Mouse (Mus musculus): ENCODE results near the gene Hist1h3a. TPM values are rescaled to one million over a fixed set of nuclear protein-coding genes. Genes with fewer than 3 reads are reported as not detected.
"Not testable (repeated sequence)": the region's sequence is repeated elsewhere in the genome, so short reads cannot be mapped to it uniquely, and the experiment has no call there.

Hist1h3a gene
- polyA plus RNA-seq (2016; fragmentation: Nextera tagmentation; extraction: Ambion mirVana), result 2.2 and 3.6 TPM in 2 replicates

DNA sequence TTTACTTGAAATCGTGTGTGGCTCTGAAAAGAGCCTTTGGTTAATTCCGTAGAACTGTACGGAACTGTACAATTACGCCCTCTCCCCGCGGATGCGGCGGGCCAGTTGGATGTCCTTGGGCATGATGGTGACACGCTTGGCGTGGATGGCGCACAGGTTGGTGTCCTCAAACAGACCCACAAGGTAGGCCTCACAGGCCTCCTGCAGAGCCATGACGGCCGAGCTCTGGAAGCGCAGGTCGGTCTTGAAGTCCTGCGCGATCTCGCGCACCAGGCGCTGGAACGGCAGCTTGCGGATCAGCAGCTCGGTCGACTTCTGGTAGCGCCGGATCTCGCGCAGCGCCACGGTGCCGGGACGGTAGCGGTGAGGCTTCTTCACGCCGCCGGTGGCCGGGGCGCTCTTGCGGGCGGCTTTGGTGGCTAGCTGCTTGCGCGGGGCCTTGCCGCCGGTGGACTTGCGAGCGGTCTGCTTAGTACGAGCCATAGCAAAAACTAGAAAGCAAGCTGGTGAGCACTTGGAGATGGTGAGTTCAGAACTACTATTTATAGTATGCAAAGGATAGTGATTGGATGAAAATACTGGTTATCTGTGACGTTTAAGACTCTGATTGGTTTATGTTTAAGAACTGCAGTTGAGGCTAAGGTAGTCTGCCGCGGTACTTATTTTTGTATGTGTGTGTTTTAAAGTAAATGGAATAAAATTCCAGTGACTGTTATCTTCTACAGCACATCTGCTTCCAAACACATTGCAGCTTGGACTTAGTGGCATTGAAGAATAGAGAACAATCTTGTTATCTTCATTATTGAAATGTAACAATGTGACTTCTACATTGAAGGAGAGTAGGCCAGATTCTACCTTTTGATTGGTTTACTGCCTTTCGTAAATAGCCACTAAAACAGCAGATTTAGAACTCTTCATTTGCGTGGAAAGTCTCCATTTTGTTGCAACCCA, at the start of gene Hist1h3a:
TSS of gene Hist1h3a (minus strand) at position 516 of the 951 bp plus-strand sequence.
- H3K4me1 ChIP-seq, result peaks cover 63% of the 10 kb centered on the region
- not testable (repeated sequence) for H3K36me3 ChIP-seq (replicated peaks); H3K27me3 ChIP-seq (ENCODE audit: poor library complexity, severe bottlenecking); H3K9me3 ChIP-seq
- H3K27ac ChIP-seq, result peak within 1 kb of the TSS; percentile 91
- under 1% methylated on average over 34 of the region's 52 CpGs for WGBS
- peak within 1 kb of the TSS; percentile 61 for H3K4me3 ChIP-seq
- DNase-seq (ENCODE audit: extremely low spot score, low spot score), result peak; percentile 73

- no peak for DNase-seq (ENCODE audit: extremely low spot score, low spot score)
- H3K27ac ChIP-seq, result no peak within 1 kb of the TSS
- WGBS, result 89% methylated on average over 15 of the region's 15 CpGs
Measured at GRCm38 (mm10) chr13:23806422-23807052, 44.4 kb upstream of the Hist1h3a start, which contains the start of gene Slc17a2. Gene Slc17a2, plus strand, starts transcription at chr13:23806993.

DNA sequence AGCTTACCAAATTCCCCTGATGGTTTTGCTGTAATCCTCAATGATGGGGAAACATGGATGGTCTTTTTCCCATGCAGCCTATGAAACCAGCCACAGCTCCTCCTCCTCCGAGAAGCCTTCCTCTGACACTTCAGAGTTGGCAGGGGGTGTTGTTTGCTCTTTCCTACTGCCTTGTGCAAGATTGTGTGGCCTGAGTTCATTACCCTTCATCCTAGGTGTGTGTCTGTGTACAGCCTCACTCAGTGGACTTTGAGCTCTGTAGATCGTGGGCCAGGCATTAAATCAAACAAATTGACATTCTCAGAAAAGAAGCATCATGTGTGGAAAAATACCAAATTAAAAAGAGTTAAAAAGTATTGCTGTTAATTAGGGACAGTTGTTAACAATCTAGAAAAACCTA, 42.3 kb upstream of the Hist1h3a start:
- no peak overlapping the region for H3K4me3 ChIP-seq
- H3K9me3 ChIP-seq, result no peaks in the 10 kb centered on the region
- no peaks in the 10 kb centered on the region for H3K36me3 ChIP-seq (replicated peaks)
- DNase-seq (ENCODE audit: extremely low spot score, low spot score), result no peak
- 88% methylated on average over 2 of the region's 2 CpGs for WGBS
- no peak overlapping the region for H3K27ac ChIP-seq
- H3K4me1 ChIP-seq, result no peaks in the 10 kb centered on the region
- no peaks in the 10 kb centered on the region for H3K27me3 ChIP-seq (ENCODE audit: poor library complexity, severe bottlenecking)

More at GRCm38 (mm10) chr13:23806422-23807052, 44.4 kb upstream of the Hist1h3a start, which contains the start of gene Slc17a2:
- H3K9me3 ChIP-seq, result no peaks in the 10 kb centered on the region
- H3K36me3 ChIP-seq (replicated peaks), result no peaks in the 10 kb centered on the region
- H3K27me3 ChIP-seq (ENCODE audit: poor library complexity, severe bottlenecking), result no peaks in the 10 kb centered on the region
- no peak within 1 kb of the TSS for H3K4me3 ChIP-seq
- no peaks in the 10 kb centered on the region for H3K4me1 ChIP-seq

GRCm38 (mm10) chr13:23799405-23799804, 37.2 kb upstream of the Hist1h3a start:
- WGBS, result 87% methylated on average over 5 of the region's 5 CpGs
- Histone ChIP-seq H3K4me1 (0 out of 2 replicates have a peak, but pooled peaks cover 5% of the 10 kb centered on the region), H3K4me3 (no peak overlapping the region), H3K27ac (no peak overlapping the region), H3K27me3 (ENCODE audit: poor library complexity, severe bottlenecking) (no peaks in the 10 kb centered on the region), H3K9me3 (no peaks in the 10 kb centered on the region), H3K36me3 (replicated peaks) (no peaks in the 10 kb centered on the region)
- no peak for DNase-seq (ENCODE audit: extremely low spot score, low spot score)

DNA sequence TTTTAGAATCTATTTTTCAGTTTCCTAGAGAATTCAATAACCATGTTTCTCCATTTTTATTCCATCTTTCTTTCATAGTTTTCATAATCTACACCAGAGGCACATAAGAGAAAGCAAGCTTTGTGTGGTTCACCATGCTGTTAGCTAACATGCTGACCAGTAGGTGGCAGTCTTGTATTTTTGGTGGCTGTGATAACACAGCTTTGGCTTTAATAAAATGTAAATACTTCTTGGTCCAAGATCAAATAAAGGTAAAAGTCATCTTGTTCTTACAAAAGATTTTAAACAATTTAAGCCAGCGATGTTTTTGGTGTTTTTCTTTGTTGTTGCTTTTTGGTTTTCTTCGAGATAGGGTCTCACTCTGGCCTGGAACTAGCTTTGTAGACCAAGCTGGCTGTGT, 30.3 kb upstream of the Hist1h3a start:
- no peaks in the 10 kb centered on the region for H3K9me3 ChIP-seq
- H3K36me3 ChIP-seq (replicated peaks), result no peaks in the 10 kb centered on the region
- 43% methylated on average over 2 of the region's 2 CpGs for WGBS
- DNase-seq (ENCODE audit: extremely low spot score, low spot score), result no peak
- no peaks in the 10 kb centered on the region for H3K27me3 ChIP-seq (ENCODE audit: poor library complexity, severe bottlenecking)
- no peak overlapping the region for H3K27ac ChIP-seq
- no peaks in the 10 kb centered on the region for H3K4me1 ChIP-seq
- H3K4me3 ChIP-seq, result no peak overlapping the region

DNA sequence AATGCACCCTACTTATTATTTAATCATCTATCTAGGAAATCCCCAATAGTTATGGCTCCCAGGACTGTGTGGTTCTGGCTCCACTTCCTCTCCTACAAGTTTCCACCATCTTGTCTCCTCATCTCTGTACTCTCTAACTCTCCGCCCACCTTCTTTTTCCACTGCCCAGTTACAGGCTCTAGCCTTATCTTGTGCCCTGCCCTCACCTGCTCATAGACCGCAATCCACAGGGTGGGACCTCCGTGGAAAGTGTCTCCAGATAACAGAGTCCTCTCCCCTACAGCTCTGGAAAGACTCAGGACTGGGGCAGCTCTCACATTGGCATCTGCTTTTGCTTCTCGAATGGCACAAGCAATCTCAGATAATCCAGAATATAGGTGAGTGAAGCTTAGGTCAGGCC, 16.8 kb upstream of the Hist1h3a start:
- no peaks in the 10 kb centered on the region for H3K36me3 ChIP-seq (replicated peaks)
- H3K27me3 ChIP-seq (ENCODE audit: poor library complexity, severe bottlenecking), result no peaks in the 10 kb centered on the region
- 0 out of 2 replicates have a peak, but pooled peaks cover 3% of the 10 kb centered on the region for H3K4me1 ChIP-seq
- WGBS, result 86% methylated on average over 4 of the region's 4 CpGs
- no peaks in the 10 kb centered on the region for H3K9me3 ChIP-seq
- DNase-seq (ENCODE audit: extremely low spot score, low spot score), result no peak
- H3K4me3 ChIP-seq, result no peak overlapping the region
- H3K27ac ChIP-seq, result no peak overlapping the region

DNA sequence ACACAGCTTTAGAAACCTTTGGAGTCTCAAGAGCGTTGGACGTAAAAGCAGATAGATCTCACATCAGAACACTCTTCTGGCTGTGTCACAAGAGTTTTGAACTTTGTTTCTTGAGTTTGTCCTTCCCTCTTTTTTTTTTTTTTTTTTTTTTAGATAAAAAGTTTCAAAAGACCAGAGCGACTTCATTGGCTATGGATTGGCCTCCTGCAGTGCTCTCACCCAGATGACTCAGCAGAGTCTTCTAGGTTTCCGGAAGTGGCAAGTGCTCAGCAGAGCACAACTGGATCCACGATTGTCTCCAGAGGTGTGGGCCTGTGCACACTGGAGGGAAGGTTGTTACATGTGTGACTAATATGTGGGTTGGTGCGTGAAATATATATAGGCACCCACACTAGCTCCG, 16.2 kb upstream of the Hist1h3a start:
- Histone ChIP-seq H3K4me3 (no peak overlapping the region), H3K27ac (no peak overlapping the region), H3K9me3 (no peaks in the 10 kb centered on the region), H3K36me3 (replicated peaks) (no peaks in the 10 kb centered on the region), H3K27me3 (ENCODE audit: poor library complexity, severe bottlenecking) (no peaks in the 10 kb centered on the region), H3K4me1 (0 out of 2 replicates have a peak, but pooled peaks cover 3% of the 10 kb centered on the region)
- 95% methylated on average over 7 of the region's 7 CpGs for WGBS
- no peak for DNase-seq (ENCODE audit: extremely low spot score, low spot score)

- Histone ChIP-seq H3K4me3 (peak overlapping the region; percentile 27; the same call in 1 of the 2 replicates), H3K27ac (peak overlapping the region; percentile 40; the same call in 1 of the 2 replicates), H3K4me1 (peaks cover 19% of the 10 kb centered on the region), H3K36me3 (replicated peaks) (no peaks in the 10 kb centered on the region), H3K27me3 (ENCODE audit: poor library complexity, severe bottlenecking) (no peaks in the 10 kb centered on the region), H3K9me3 (no peaks in the 10 kb centered on the region)
- peak; percentile 60 for DNase-seq (ENCODE audit: extremely low spot score, low spot score)
- 25% methylated on average over 21 of the region's 21 CpGs for WGBS
Measured at GRCm38 (mm10) chr13:23772561-23773313, 10.6 kb upstream of the Hist1h3a start.

GRCm38 (mm10) chr13:23769613-23770012, 7.4 kb upstream of the Hist1h3a start, which contains the start of gene Trim38:
Gene Trim38, plus strand, starts transcription at chr13:23769913.
- H3K4me1 ChIP-seq, result peaks cover 21% of the 10 kb centered on the region
- H3K27ac ChIP-seq; DNase-seq (ENCODE audit: extremely low spot score, low spot score); H3K9me3 ChIP-seq; H3K4me3 ChIP-seq; H3K27me3 ChIP-seq (ENCODE audit: poor library complexity, severe bottlenecking); H3K36me3 ChIP-seq (replicated peaks): not testable (repeated sequence)
- WGBS, result 79% methylated on average over 2 of the region's 2 CpGs

DNA sequence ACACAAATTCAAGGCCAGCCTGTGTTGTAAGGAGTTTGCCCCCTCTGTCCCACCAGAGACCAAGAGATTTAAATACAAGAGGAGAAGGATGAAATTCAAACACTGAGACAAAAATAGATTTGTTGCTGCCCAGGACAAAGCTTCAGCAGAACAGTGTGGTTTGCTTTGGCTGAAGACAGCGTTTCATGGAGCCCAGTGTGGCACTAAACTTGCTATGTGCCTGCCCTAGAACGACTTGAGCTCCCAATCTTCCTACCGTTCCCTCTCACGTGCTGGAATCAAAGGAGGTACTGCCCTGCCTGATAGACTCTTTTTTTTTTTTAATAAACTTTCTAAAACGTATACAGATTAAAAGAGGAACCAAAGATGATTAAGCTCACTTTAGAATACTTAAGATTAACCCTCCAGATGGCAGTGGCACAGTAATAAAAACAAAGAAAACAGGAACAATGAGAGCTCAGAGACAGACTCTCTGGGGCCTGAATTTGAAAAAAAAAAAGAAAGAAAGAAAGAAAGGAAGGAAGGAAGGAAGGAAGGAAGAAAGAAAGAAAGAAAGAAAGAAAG, 6.7 kb upstream of the Hist1h3a start:
- H3K9me3 ChIP-seq, result no peaks in the 10 kb centered on the region
- 44% methylated on average over 5 of the region's 5 CpGs for WGBS
- H3K27ac ChIP-seq, result no peak overlapping the region
- no peaks in the 10 kb centered on the region for H3K27me3 ChIP-seq (ENCODE audit: poor library complexity, severe bottlenecking)
- H3K36me3 ChIP-seq (replicated peaks), result no peaks in the 10 kb centered on the region
- DNase-seq (ENCODE audit: extremely low spot score, low spot score), result no peak
- peaks cover 28% of the 10 kb centered on the region for H3K4me1 ChIP-seq
- no peak overlapping the region for H3K4me3 ChIP-seq

DNA sequence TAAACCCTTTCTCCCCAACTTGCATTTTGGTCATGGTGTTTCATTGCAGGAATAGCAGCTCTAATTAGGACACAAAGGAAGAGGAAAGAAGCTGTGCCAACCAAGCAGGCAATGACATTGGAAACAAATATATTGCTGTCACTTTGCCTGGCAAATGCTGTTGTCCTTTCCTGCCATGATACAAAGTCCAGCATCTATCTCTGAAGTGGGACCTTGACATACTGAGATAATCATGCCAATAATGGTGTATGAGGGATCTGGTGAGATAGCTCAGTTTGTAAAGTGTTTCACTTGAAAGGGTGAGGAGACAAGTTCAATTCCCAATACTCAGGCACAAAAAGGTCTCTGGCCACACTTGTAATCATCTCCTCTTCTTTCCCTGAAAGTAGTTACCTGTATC, 4.6 kb upstream of the Hist1h3a start:
- peaks cover 32% of the 10 kb centered on the region for H3K4me1 ChIP-seq

GRCm38 (mm10) chr13:23765172-23765513, 3.0 kb upstream of the Hist1h3a start:
- Histone ChIP-seq H3K36me3 (replicated peaks) (no peaks in the 10 kb centered on the region), H3K4me3 (peak overlapping the region; percentile 61; the same call in 1 of the 2 replicates), H3K27ac (peak overlapping the region; percentile 91), H3K27me3 (ENCODE audit: poor library complexity, severe bottlenecking) (no peaks in the 10 kb centered on the region), H3K4me1 (peaks cover 37% of the 10 kb centered on the region), H3K9me3 (no peaks in the 10 kb centered on the region)
- no peak for DNase-seq (ENCODE audit: extremely low spot score, low spot score)
- WGBS, result 57% methylated on average over 1 of the region's 1 CpGs

More for the DNA sequence above, 4.6 kb upstream of the Hist1h3a start:
- Histone ChIP-seq H3K36me3 (replicated peaks) (no peaks in the 10 kb centered on the region), H3K9me3 (no peaks in the 10 kb centered on the region), H3K27ac (no peak overlapping the region), H3K4me3 (no peak overlapping the region), H3K27me3 (ENCODE audit: poor library complexity, severe bottlenecking) (no peaks in the 10 kb centered on the region)
- DNase-seq (ENCODE audit: extremely low spot score, low spot score), result no peak

All from forebrain, embryonic 10.5 days (tissue).